Mouse (Mus musculus) hindbrain, embryonic 16.5 days (tissue): ENCODE results near the gene Mfsd6l. TPM values are rescaled to one million over a fixed set of nuclear protein-coding genes. Genes with fewer than 3 reads are reported as not detected.

Experiments used
- ATAC-seq: fragments of 200-750 bp; cut with Nextera tagmentation; 2 replicates; pipeline ENCODE4 v1.8.0; 2017; ENCODE audit warnings: moderate TSS enrichment, moderate library complexity
- H3K27ac ChIP-seq: fragments of 300-500 bp; sonication (generic); 2 replicates; pipeline ENCODE4 v1.5.1; 2014; ENCODE audit warnings: low read depth, mild to moderate bottlenecking, control low read depth, low read length, moderate library complexity
- H3K27me3 ChIP-seq: fragments of 300-500 bp; sonication (generic); replicated peaks from 2 replicates; pipeline ENCODE4 v1.6.1; 2014; ENCODE audit warnings: low read length; ENCODE audit not compliant: control insufficient read depth, insufficient read depth
- H3K36me3 ChIP-seq: fragments of 300-500 bp; sonication (generic); 2 replicates; pipeline ENCODE4 v1.6.1; 2014; ENCODE audit warnings: mild to moderate bottlenecking, low read length, moderate library complexity, mixed read lengths; ENCODE audit not compliant: control insufficient read depth, insufficient read depth
- H3K4me1 ChIP-seq: fragments of 300-500 bp; sonication (generic); 2 replicates; pipeline ENCODE4 v1.6.1; 2014; ENCODE audit warnings: low read depth, low read length; ENCODE audit not compliant: control insufficient read depth, insufficient read depth
- H3K4me2 ChIP-seq: fragments of 300-500 bp; sonication (generic); 2 replicates; pipeline ENCODE4 v1.6.1; 2014; ENCODE audit warnings: mild to moderate bottlenecking, low read length, control low read depth, moderate library complexity
- H3K4me3 ChIP-seq: fragments of 300-500 bp; sonication (generic); 2 replicates; pipeline ENCODE4 v1.5.1; 2014; ENCODE audit warnings: mild to moderate bottlenecking, low read length, control low read depth, moderate library complexity
- H3K9ac ChIP-seq: fragments of 300-500 bp; sonication (generic); 2 replicates; pipeline ENCODE4 v1.6.1; 2014; ENCODE audit warnings: low read depth, mild to moderate bottlenecking, control low read depth, low read length, moderate library complexity
- H3K9me3 ChIP-seq: fragments of 300-500 bp; sonication (generic); 2 replicates; pipeline ENCODE4 v1.6.1; 2014; ENCODE audit warnings: mild to moderate bottlenecking, low read length, moderate library complexity; ENCODE audit not compliant: control insufficient read depth
- WGBS: fragments of 180-500 bp; shearing (Covaris S2); extraction: QIAGEN DNeasy Blood & Tissue Kit; methylation state at CpG from one replicate; pipeline ENCODE4 v1.1.7; 2014; 5-methylcytosine and 5-hydroxymethylcytosine counted together
- polyA plus RNA-seq: library from polyadenylated mRNA; unstranded; fragments of >200 nt; fragmentation: Nextera tagmentation; extraction: Ambion mirVana; gene quantifications from 2 replicates; pipeline ENCODE4 v1.2.1, GENCODE M21; 2015

Gene Mfsd6l
- polyA plus RNA-seq, 1 experiment from 2014 or later = 0.08 TPM

GRCm38 (mm10) chr11:68545172-68545571 lies 10.8 kb upstream of the Mfsd6l start:
- no peaks in the 10 kb centered on the region for H3K9me3 ChIP-seq
- WGBS = 51% methylated on average over 7 of the region's 7 CpGs

DNA sequence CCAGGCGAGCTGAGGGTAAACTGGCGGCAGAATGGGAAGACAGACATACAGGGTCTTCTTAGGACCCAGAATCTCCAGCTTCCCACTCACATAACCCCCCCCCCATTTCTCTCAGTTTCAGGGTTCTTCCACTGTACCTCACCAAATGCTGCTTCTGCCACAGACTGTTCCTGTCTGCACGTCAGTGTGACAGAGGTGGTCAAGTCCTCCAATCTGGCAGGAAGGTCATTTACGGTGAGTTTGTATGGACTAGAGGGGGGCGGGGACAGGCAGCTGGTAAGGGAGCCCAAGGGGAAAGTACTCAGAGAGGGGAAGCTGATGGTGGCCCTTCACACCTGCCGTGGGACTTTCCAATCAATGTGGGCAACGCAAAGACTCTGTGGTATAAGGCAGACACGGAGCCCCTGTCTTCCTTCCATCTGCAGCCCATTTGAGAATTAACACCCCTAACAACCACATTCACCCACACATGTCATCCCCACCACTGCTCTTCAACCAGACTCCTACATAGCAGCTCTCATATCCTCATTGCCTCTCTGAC lies 10.2 kb upstream of the Mfsd6l start:
- no peaks in the 10 kb centered on the region for H3K27me3 ChIP-seq
- H3K9me3 ChIP-seq = no peaks in the 10 kb centered on the region
- H3K36me3 ChIP-seq = no peaks in the 10 kb centered on the region
- no peak overlapping the region for H3K27ac ChIP-seq
- no peaks in the 10 kb centered on the region; the same call in 1 of the 2 replicates for H3K4me1 ChIP-seq
- H3K4me3 ChIP-seq = no peak overlapping the region
- no peak overlapping the region for H3K9ac ChIP-seq
- no peak for ATAC-seq
- 87% methylated on average over 8 of the region's 8 CpGs for WGBS
- H3K4me2 ChIP-seq = no peak overlapping the region

More at GRCm38 (mm10) chr11:68545172-68545571, 10.8 kb upstream of the Mfsd6l start:
- Histone ChIP-seq H3K27ac (no peak overlapping the region), H3K27me3 (no peaks in the 10 kb centered on the region), H3K36me3 (no peaks in the 10 kb centered on the region), H3K4me1 (no peaks in the 10 kb centered on the region; the same call in 1 of the 2 replicates), H3K4me3 (no peak overlapping the region), H3K9ac (no peak overlapping the region), H3K4me2 (no peak overlapping the region)
- no peak for ATAC-seq

DNA sequence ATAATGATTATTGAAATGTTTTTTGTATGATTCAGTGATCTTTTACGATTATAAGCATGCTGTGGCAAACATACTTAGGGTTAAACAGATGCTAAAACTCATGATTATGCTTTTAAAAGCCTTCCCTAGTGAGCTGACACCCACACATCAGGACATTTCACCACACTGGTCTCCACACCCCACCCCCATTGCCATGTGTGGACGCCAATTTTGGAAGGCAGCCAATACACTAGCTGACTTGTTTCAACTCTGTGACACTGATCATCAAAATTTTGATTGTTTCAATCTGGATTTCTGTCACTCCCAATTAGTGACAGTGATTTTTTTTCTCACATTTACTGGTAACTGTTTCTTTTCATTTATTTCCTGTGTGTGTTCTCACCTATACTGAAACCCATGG lies 8.5 kb upstream of the Mfsd6l start:
- H3K27me3 ChIP-seq = no peaks in the 10 kb centered on the region
- H3K9ac ChIP-seq = no peak overlapping the region
- H3K4me1 ChIP-seq = no peaks in the 10 kb centered on the region; the same call in 1 of the 2 replicates
- H3K4me2 ChIP-seq = no peak overlapping the region
- H3K36me3 ChIP-seq = no peaks in the 10 kb centered on the region
- H3K9me3 ChIP-seq = no peaks in the 10 kb centered on the region
- no peak overlapping the region for H3K4me3 ChIP-seq
- no peak overlapping the region for H3K27ac ChIP-seq
- WGBS = 60% methylated on average over 2 of the region's 2 CpGs
- ATAC-seq = no peak

GRCm38 (mm10) chr11:68549597-68549996 lies 6.4 kb upstream of the Mfsd6l start:
- H3K4me3 ChIP-seq = no peak overlapping the region
- H3K9ac ChIP-seq = no peak overlapping the region
- H3K27ac ChIP-seq = no peak overlapping the region
- no peaks in the 10 kb centered on the region; the same call in 1 of the 2 replicates for H3K4me1 ChIP-seq
- no peak for ATAC-seq
- H3K36me3 ChIP-seq = no peaks in the 10 kb centered on the region
- H3K27me3 ChIP-seq = no peaks in the 10 kb centered on the region
- H3K9me3 ChIP-seq = no peaks in the 10 kb centered on the region
- 52% methylated on average over 3 of the region's 3 CpGs for WGBS
- no peak overlapping the region for H3K4me2 ChIP-seq

GRCm38 (mm10) chr11:68550358-68550757 lies 5.6 kb upstream of the Mfsd6l start:
- no peak overlapping the region for H3K27ac ChIP-seq
- 75% methylated on average over 4 of the region's 4 CpGs for WGBS
- H3K27me3 ChIP-seq = no peaks in the 10 kb centered on the region
- no peak for ATAC-seq
- H3K36me3 ChIP-seq = no peaks in the 10 kb centered on the region
- no peak overlapping the region for H3K4me3 ChIP-seq
- H3K9ac ChIP-seq = no peak overlapping the region
- H3K4me1 ChIP-seq = no peaks in the 10 kb centered on the region
- H3K9me3 ChIP-seq = no peaks in the 10 kb centered on the region
- no peak overlapping the region for H3K4me2 ChIP-seq

DNA sequence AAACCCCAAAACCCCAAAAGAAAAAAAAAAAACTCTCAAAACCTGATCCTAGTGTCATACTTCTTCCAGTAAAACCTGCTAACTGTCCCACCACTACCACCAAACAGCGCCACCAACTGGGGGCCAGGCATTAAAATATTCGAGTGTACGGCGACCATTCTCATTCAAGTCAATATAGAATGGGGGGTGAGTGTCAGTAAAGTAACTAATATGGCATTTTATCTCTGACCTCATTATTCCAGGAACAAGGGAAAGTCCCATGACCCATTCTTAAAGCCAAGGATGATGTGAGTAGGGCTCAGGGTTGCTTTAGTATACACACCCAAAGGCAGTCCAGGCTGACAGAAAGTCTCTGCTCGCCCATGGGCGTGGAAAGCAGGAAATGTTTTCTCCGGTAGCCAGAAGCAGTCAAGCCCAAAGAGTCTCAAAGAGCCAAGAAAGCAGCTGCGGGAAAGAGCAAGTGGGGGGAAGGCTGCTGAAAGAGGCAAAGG lies 2.0 kb upstream of the Mfsd6l start:
- WGBS = 42% methylated on average over 8 of the region's 8 CpGs
- Histone ChIP-seq H3K9me3 (no peaks in the 10 kb centered on the region), H3K4me1 (no peaks in the 10 kb centered on the region), H3K4me3 (no peak overlapping the region), H3K9ac (no peak overlapping the region), H3K27me3 (no peaks in the 10 kb centered on the region), H3K36me3 (no peaks in the 10 kb centered on the region), H3K4me2 (no peak overlapping the region), H3K27ac (no peak overlapping the region)
- ATAC-seq = no peak

GRCm38 (mm10) chr11:68559546-68559945 lies 3.6 kb downstream of the Mfsd6l start:
- H3K27me3 ChIP-seq = no peaks in the 10 kb centered on the region
- no peaks in the 10 kb centered on the region for H3K9me3 ChIP-seq
- 53% methylated on average over 1 of the region's 1 CpGs for WGBS
- no peak overlapping the region for H3K9ac ChIP-seq
- H3K36me3 ChIP-seq = no peaks in the 10 kb centered on the region
- H3K4me3 ChIP-seq = no peak overlapping the region
- no peak overlapping the region for H3K27ac ChIP-seq
- H3K4me1 ChIP-seq = no peaks in the 10 kb centered on the region
- H3K4me2 ChIP-seq = no peak overlapping the region
- no peak for ATAC-seq

DNA sequence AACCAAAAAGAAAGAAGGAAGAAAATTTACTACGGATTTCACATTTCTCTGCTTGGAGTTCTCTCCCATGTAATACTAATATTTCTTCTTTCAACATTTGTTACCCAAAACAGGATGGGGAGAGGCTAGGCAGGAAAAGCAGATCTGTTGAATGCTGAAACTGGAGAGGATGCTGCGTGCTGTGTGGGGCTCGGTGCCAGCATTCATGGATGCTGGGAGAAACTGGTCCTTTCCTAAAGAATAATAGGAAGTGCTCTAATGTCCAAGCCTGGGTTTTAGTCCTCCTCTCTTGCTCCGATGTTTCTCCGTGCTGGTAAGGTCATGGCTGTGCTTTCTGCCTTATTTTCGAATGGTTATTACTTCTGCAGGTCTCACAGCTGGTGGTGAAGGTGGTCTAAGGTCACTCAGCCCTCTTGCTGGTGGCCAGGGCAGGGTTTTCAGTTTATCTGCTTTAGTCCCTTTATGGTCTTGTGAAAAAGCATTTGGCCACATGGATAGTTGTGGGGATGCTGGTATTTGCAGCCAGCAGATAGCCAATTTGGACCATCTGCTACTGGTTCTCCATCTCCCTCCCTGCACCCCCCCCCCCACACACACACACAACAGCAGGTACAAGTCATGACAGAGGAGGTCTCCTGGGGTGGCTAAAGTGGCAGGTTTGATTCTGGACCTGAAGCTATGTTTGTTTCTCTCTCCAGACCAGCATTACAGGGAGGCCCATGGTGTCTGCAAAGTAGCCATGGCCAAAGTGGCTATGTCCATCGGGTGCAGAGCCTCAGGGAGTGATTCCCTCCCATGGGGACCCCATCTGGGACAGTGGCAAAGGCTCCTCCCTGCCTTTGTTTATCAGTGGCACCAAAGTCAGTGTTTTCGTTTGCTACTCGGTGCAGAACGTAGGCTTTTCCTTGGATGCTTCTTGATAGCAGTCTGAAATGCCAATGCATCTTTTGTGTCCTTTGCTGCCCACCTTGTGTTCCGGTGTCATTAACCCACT lies 6.3 kb downstream of the Mfsd6l start:
- Histone ChIP-seq H3K4me3 (no peak overlapping the region), H3K36me3 (no peaks in the 10 kb centered on the region), H3K27me3 (no peaks in the 10 kb centered on the region), H3K9ac (no peak overlapping the region), H3K27ac (no peak overlapping the region), H3K4me1 (peaks cover 2% of the 10 kb centered on the region; the same call in 1 of the 2 replicates), H3K4me2 (no peak overlapping the region), H3K9me3 (no peaks in the 10 kb centered on the region)
- 71% methylated on average over 11 of the region's 11 CpGs for WGBS
- ATAC-seq = no peak

- 77% methylated on average over 13 of the region's 13 CpGs for WGBS
- Histone ChIP-seq H3K27me3 (no peaks in the 10 kb centered on the region), H3K4me3 (no peak overlapping the region), H3K9ac (no peak overlapping the region), H3K27ac (no peak overlapping the region), H3K4me1 (peaks cover 2% of the 10 kb centered on the region; the same call in 1 of the 2 replicates), H3K9me3 (no peaks in the 10 kb centered on the region), H3K4me2 (no peak overlapping the region), H3K36me3 (no peaks in the 10 kb centered on the region)
- ATAC-seq = no peak
Measured at GRCm38 (mm10) chr11:68564356-68565031, 8.5 kb downstream of the Mfsd6l start.
